Mouse (Mus musculus) heart, adult 11 months (tissue): ENCODE data around the gene Trpm3.

Source experiments
- DNase-seq: peaks from one replicate; pipeline ENCODE4 v3.0.0; 2022

The Trpm3 gene

DNA sequence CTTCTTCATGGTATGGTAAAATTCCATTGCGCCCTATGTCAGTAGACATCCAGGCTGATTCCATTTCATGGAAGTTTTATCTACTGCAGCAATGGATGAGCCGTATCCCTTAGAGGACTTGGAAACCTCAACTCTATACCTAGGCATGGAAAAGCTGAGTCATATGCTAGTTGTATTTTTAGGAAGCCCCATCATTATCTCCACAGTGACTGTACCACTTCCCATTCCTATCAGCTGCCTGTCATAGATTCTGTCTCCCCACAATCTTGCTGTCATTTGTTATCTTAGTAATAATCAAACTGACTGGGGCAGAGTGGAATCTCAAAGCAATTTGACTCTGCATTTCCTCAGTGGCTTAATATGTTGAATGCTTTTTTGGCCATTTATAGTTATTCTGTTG lies 169.2 kb downstream of the Trpm3 start:
- DNase-seq: no peak

- DNase-seq: peak; percentile 49
Measured at GRCm38 (mm10) chr19:22317306-22317705, 178.5 kb downstream of the Trpm3 start.

- DNase-seq: no peak
Measured at GRCm38 (mm10) chr19:22326813-22327212, 188.0 kb downstream of the Trpm3 start.

- DNase-seq: no peak
Measured at GRCm38 (mm10) chr19:22327226-22327625, 188.4 kb downstream of the Trpm3 start.

- no peak for DNase-seq
Measured at GRCm38 (mm10) chr19:22336278-22336677, 197.4 kb downstream of the Trpm3 start.

GRCm38 (mm10) chr19:22337468-22337867 lies 198.6 kb downstream of the Trpm3 start:
- DNase-seq: no peak

DNA sequence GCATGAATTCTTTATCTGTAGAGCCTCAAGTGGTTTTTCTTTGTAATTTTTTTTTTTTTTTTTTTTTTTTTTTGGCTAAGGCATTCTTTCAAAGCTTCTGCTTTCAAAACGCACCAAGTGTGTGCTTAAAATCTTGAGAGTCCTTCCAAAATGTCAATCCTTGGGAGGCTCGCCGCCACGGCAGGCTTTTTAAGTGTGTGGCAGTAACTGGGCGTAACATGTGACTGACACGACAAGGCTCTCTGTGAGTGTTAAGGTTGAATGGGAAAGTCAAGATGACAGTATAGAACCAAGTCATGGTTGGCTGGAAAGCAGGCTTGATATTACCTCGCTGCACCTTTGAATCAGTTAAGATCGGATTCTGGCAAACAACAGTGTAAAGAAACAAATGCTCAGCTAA lies 200.1 kb downstream of the Trpm3 start:
- no peak for DNase-seq

GRCm38 (mm10) chr19:22354037-22354541 lies 215.2 kb downstream of the Trpm3 start:
- DNase-seq: no peak

DNA sequence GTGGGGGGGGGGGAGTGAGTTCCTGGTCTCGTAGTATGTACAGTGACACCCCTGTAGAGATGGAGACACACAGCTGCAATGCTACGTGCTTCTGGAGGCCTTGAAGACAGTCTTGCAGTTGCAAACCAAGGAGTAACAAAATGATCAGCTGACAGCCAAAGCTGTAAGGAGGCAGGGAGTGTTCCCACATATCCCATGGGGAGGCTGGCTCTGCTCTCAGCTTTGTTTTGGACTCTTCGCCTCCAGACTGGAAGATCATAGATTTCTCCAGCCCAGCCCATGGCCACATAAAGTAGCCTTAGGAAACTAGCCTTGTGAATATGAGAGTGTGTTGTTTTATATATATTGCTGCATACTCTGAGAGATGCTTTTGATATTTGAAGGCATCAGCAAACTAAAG lies 248.0 kb downstream of the Trpm3 start:
- peak; percentile 90 for DNase-seq

DNA sequence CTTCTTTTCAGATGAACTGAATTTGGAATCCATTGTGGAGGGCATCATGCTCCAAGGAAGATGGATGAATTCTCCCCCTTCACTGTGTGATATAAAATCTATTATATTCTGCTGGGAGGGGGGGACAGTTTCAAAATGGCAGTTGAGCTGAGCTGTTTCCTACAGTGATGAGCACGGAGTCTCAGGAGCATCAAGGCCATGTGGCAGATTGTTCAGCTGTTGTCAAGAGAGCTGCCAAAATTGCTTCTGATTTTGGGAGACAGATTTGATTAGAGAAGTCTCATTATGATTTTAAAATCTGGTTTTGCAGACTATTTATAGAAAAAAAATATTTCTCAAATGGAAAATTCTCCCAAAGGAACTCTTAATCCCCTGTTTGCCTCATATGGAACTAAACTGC lies 255.9 kb downstream of the Trpm3 start:
- no peak for DNase-seq

- no peak for DNase-seq
Measured at GRCm38 (mm10) chr19:22404049-22404448, 265.2 kb downstream of the Trpm3 start.

- DNase-seq: no peak
Measured at GRCm38 (mm10) chr19:22418239-22418638, 279.4 kb downstream of the Trpm3 start.

DNA sequence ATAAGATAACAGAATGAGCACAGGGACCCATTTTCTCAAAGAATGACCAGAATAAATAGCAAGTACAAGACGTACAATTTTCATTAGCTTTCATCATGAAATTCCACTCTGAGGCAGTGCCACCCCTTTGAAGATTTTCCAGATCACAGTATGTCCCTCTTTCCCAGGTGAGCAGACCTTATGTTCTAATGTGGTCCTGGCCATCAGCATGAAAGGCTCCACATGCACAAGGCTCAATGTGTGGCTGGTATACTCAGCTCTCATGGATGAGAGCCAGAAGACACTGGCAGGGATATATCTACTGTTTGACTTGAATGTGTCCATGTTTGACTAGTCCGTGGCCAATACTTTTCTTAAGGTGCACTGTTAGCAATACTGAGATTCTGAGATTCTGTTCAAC lies 298.4 kb downstream of the Trpm3 start:
- DNase-seq: no peak

DNA sequence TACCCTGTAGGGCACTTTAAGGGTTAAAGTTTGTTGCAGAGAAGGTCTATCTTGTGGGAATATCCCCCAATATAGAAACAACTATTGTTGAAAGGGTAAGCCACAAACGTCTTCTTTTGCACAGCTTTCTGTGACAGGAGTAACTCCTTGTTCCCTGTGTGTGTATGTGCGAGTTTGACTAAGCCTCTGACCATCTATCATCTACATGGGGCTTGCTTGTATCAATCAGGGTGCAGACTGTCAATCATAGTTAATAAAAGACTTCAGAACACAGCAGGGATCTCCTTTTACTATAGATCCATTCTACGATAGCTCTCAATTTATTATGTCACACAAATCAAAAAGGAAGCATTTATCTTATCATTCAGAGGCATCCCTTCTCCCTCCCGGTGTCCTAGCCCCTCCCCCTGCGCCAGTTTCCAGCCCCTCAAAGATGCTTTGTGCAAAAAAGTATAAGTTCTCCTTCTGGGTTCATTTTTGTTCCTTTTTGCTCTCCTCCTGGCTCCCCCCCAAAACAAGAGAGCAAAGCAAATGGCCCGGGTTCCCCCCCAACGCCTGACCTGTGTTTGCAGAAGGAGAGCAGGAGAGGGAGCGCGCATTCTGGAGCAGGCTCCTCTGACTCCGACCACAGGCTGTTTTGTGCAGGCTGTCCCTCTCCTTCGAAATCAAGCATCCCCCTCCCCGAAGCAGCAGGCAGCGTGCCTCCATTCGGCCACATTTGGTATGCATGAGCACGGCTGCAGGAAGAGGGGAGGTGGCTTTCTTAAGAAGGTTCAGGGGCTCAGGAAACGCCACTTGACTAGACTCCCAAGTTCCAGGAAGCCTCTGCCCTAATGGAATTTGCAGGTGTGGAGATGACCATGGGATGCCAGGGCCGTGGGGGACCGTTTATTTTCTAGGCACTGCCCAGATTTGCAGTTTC lies 308.8 kb downstream of the Trpm3 start:
- DNase-seq: peak; percentile 93

DNA sequence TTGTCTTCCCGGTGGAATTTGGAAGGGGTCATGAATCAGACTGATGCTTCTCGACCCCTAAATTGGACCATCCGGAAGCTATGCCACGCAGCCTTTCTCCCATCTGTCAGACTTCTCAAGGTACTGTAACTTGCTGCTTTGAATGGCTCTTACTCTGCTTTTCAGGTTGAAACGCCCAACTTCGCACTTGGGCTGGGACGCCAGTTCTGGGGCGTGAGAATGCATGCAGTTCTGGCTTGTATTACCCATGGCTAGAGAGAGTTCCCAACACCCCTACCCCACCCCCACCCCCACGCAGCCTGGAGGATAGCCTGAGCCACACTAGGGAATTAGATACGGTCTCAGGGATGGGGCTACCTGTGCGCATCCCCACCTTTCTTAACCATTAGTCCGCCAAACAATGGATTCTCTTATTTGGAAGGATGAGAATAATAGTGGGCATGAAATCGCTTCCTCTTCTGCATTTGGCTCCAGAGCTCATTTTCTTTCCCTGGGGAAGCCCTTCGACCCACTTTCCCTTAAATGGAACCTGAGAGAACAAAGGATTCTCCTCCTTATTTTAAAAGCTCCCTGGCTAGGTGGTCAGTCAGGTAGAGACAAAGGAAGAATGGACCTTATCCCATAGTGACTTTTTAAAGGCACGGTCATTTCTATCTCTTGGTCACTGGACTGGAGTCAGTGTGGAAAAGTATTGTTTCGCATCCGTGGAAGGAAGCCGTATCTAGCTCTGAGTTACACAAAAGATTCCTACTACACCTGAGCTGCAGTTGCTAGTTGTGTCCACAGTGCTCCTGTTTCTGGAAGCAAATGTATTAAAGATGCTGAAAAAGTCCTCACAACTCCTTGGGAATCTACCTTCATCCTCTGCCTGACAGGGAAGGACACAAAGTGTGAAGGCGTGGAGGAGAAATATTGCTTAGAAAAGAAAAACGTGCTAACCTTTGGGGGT lies 309.8 kb downstream of the Trpm3 start:
- DNase-seq: peak; percentile 31

DNA sequence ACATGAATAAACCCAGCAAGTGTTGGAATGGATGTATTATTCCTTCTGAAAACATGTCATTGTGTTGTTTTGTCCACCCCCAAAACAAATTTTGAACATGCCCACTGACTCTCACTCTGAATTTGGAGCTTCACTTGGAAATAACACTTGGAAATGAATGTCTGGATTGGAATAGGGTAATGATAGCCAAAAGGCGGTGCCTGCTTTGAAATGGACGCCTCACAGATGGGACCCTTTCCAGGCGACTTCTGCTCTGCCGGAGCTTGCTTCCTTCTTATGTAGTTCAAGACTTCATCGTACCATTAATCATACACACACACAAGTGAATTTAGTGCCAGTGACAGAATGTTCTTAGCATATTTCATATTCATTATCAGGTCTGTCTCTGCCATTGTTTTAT lies 312.4 kb downstream of the Trpm3 start:
- DNase-seq: peak; percentile 41

DNA sequence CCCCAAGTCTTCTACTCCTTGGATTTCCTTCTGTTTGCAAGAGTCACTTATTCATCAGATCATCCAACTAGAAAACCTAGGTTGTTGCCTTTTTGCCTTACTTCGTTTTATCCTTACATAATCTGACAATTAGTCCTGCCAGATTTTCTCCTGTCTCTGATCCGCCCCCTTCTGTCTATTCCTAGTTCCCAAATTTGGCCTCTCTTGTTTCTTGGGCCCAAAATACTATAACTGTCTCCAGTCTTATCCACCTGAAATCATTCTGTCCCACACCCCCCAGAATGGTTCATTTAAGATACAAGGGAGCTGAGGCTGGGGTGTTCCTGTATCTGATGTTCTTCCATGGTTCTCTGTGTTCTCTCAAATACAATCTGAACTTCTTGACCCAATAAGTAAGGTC lies 318.1 kb downstream of the Trpm3 start:
- peak; percentile 11 for DNase-seq

DNA sequence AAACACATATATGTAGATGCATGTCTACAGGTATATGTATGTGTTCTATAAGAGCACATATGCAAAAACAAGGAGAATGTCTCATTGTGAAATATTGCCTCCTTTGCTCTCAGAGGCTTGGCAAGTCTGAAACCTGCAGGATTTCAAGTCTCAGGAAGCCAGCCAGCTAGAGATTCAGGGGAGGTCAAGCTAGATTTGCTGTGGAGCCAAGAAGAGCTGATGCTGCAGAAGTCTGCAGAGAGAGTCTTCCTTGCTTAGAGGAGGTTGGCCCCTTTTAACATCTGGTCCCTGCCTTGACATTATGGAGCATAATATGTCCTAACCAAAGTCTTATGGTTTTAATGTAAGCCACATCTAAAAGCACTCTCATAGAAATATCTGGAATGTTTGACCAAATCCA lies 323.2 kb downstream of the Trpm3 start:
- peak; percentile 77 for DNase-seq

- peak; percentile 46 for DNase-seq
Measured at GRCm38 (mm10) chr19:22463506-22463905, 324.7 kb downstream of the Trpm3 start.

DNA sequence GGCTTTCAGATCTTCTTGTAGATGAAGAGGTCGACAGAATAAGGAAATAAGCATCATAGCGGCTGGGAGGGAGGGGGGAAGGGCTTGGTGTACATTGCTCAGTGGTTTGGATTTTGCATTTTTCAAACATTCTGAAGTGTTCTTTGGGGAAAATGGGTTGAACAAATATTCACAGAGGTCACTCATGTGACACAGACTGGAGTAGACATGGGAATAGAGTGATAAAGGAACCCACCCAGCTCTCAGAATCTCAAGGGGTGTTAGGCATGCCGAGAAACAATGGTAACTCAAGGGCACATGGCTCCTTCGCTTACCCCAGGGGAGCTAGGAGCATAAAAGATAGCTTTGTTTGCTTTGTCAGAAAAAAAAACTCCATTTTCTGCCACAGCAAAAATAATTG lies 330.8 kb downstream of the Trpm3 start:
- DNase-seq: no peak

DNA sequence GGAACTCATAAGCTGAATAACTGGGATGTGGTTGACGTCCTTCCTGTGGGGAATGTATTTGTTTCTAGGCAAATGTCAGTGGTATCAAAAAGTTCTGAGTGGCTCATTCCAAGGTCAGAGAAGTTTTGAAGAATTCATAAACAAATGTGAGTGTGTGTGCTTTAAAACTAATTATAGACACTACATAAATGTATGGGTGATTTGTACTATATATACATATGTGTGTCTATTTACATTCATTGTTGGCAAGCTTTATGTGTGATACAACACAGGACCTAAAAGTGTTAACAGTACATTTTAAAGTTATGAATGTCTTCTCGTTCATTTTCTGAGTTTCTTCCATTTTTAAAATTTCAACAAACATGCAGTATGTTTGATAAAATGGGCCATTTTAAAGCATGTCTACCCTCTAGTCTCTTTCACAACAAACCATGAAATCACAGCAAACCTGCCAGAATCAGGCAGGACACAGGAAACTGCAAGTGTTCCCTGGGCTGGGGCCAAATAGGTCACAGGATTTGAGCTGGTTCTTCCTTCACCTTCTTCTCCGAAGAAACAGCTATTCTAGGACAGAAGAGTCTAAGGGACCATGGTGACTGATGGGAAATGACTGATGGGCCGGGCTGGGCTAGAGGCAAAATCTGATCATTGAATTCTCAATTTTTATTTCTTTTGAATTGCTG lies 334.3 kb downstream of the Trpm3 start:
- DNase-seq: no peak

DNA sequence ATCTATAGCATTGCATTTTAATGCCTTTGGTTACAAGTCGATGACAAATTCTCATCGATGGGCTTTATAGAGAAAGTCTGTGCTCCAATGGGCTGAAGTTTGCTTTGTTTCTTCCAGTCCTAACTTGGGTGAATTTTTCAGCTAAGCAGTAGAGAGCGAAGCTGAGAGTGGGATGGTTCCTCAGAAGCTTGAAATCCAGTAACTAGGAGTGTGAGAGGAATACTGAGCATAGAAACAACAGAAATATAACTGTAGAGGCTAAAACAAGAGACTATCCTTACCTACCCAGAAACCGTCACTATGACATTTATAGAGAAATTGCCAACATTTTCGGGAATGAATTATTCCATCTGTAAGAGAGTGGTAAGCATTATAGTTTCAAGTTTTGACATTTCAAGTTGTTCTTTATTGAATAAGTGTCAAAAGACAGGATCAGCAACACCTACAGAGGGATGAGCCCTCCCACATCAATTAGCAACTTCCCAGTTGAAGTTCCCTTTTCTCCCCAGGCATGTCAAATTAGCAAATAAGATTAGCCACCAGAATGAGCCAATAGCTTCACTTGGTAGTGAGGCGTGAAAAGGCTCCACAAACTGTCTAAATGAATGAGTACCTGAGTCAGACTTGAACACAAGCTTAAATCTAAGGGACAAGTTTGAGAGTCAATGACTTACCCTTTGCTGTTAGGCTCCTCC lies 339.6 kb downstream of the Trpm3 start:
- DNase-seq: no peak
